Mouse (Mus musculus) embryonic facial prominence, embryonic 13.5 days (tissue): ENCODE measurements around the gene Gm45808. TPM values are rescaled to one million over a fixed set of nuclear protein-coding genes. Genes with fewer than 3 reads are reported as not detected.

Source experiments
- ATAC-seq: fragments of 200-750 bp; cut with Nextera tagmentation; 2 replicates; pipeline ENCODE4 v1.8.0; 2017; ENCODE audit warnings: low read depth; ENCODE audit not compliant: insufficient number of reproducible peaks, insufficient read depth, low FRiP score, low TSS enrichment
- H3K27ac ChIP-seq: fragments of 300-500 bp; sonication (generic); 2 replicates; pipeline ENCODE4 v1.5.1; 2015; ENCODE audit warnings: moderate library complexity, mild to moderate bottlenecking, inconsistent platforms
- H3K27me3 ChIP-seq: fragments of 300-500 bp; sonication (generic); 2 replicates; pipeline ENCODE4 v1.6.1; 2015; ENCODE audit warnings: mild to moderate bottlenecking, inconsistent platforms
- H3K36me3 ChIP-seq: fragments of 300-500 bp; sonication (generic); 2 replicates; pipeline ENCODE4 v1.6.1; 2015; ENCODE audit warnings: mild to moderate bottlenecking, inconsistent platforms
- H3K4me1 ChIP-seq: fragments of 300-500 bp; sonication (generic); 2 replicates; pipeline ENCODE4 v1.6.1; 2015; ENCODE audit warnings: inconsistent platforms
- H3K4me2 ChIP-seq: fragments of 300-500 bp; sonication (generic); 2 replicates; pipeline ENCODE4 v1.6.1; 2015; ENCODE audit warnings: moderate library complexity, mild to moderate bottlenecking, inconsistent platforms
- H3K4me3 ChIP-seq: fragments of 300-500 bp; sonication (generic); 2 replicates; pipeline ENCODE4 v1.5.1; 2015; ENCODE audit warnings: mild to moderate bottlenecking, inconsistent platforms
- H3K9ac ChIP-seq: fragments of 300-500 bp; sonication (generic); 2 replicates; pipeline ENCODE4 v1.6.1; 2015; ENCODE audit warnings: mild to moderate bottlenecking, inconsistent platforms
- H3K9me3 ChIP-seq: fragments of 300-500 bp; sonication (generic); 2 replicates; pipeline ENCODE4 v1.6.1; 2016; ENCODE audit warnings: inconsistent platforms
- WGBS: fragments of 180-500 bp; shearing (Covaris S2); methylation state at CpG from one replicate; pipeline ENCODE4 v1.1.7; 2015; ENCODE audit warnings: mixed read lengths; 5-methylcytosine and 5-hydroxymethylcytosine counted together
- polyA plus RNA-seq: library from polyadenylated mRNA; unstranded; fragments of >200 nt; fragmentation: Nextera tagmentation; extraction: Ambion mirVana; gene quantifications from 2 replicates; pipeline ENCODE4 v1.2.1, GENCODE M21; 2015

The Gm45808 gene
- polyA plus RNA-seq, 1 experiment from 2014 or later: not detected

- Histone ChIP-seq H3K9me3 (no peaks in the 10 kb centered on the region), H3K4me2 (peak overlapping the region; percentile 99), H3K4me1 (peaks cover 15% of the 10 kb centered on the region), H3K36me3 (peaks cover 36% of the 10 kb centered on the region), H3K9ac (peak overlapping the region; percentile 85; the same call in 1 of the 2 replicates), H3K4me3 (peak overlapping the region; percentile 79), H3K27ac (no peak overlapping the region), H3K27me3 (no peaks in the 10 kb centered on the region)
- no peak for ATAC-seq
- WGBS: 81% methylated on average over 6 of the region's 6 CpGs
Observed at GRCm38 (mm10) chr7:45508561-45508960, 21.9 kb upstream of the Gm45808 start.

GRCm38 (mm10) chr7:45507583-45507982 lies 21.0 kb upstream of the Gm45808 start:
- Histone ChIP-seq H3K9me3 (no peaks in the 10 kb centered on the region), H3K4me1 (peaks cover 15% of the 10 kb centered on the region), H3K27me3 (no peaks in the 10 kb centered on the region), H3K27ac (no peak overlapping the region), H3K4me3 (no peak overlapping the region), H3K4me2 (no peak overlapping the region), H3K36me3 (peaks cover 46% of the 10 kb centered on the region), H3K9ac (no peak overlapping the region)
- ATAC-seq: no peak
- 88% methylated on average over 6 of the region's 6 CpGs for WGBS

- no peaks in the 10 kb centered on the region for H3K27me3 ChIP-seq
- H3K9me3 ChIP-seq: no peaks in the 10 kb centered on the region
- H3K4me3 ChIP-seq: no peak overlapping the region
- ATAC-seq: no peak
- no peak overlapping the region for H3K4me2 ChIP-seq
- no peaks in the 10 kb centered on the region for H3K4me1 ChIP-seq
- peaks cover 98% of the 10 kb centered on the region for H3K36me3 ChIP-seq
- H3K9ac ChIP-seq: no peak overlapping the region
- WGBS: 94% methylated on average over 6 of the region's 6 CpGs
- H3K27ac ChIP-seq: no peak overlapping the region
Observed at GRCm38 (mm10) chr7:45498427-45498826, 11.8 kb upstream of the Gm45808 start.

GRCm38 (mm10) chr7:45494548-45494947 lies 7.9 kb upstream of the Gm45808 start:
- Histone ChIP-seq H3K27me3 (no peaks in the 10 kb centered on the region), H3K27ac (no peak overlapping the region), H3K4me3 (no peak overlapping the region), H3K4me2 (no peak overlapping the region), H3K4me1 (peaks cover 12% of the 10 kb centered on the region), H3K9me3 (no peaks in the 10 kb centered on the region), H3K9ac (0 out of 2 replicates have a peak overlapping the region, but pooled peaks have one; percentile 32), H3K36me3 (peaks cover 78% of the 10 kb centered on the region)
- 82% methylated on average over 9 of the region's 9 CpGs for WGBS
- ATAC-seq: no peak

- no peak for ATAC-seq
- no peak overlapping the region for H3K27ac ChIP-seq
- H3K4me2 ChIP-seq: no peak overlapping the region
- peaks cover 62% of the 10 kb centered on the region for H3K36me3 ChIP-seq
- H3K9ac ChIP-seq: no peak overlapping the region
- peaks cover 24% of the 10 kb centered on the region for H3K4me1 ChIP-seq
- H3K9me3 ChIP-seq: no peaks in the 10 kb centered on the region
- WGBS: 95% methylated on average over 5 of the region's 5 CpGs
- no peaks in the 10 kb centered on the region for H3K27me3 ChIP-seq
- H3K4me3 ChIP-seq: no peak overlapping the region
Observed at GRCm38 (mm10) chr7:45492951-45493350, 6.3 kb upstream of the Gm45808 start.

GRCm38 (mm10) chr7:45492225-45492844 lies 5.7 kb upstream of the Gm45808 start:
- Histone ChIP-seq H3K27ac (no peak overlapping the region), H3K27me3 (no peaks in the 10 kb centered on the region), H3K36me3 (peaks cover 56% of the 10 kb centered on the region), H3K9me3 (no peaks in the 10 kb centered on the region), H3K4me1 (peaks cover 27% of the 10 kb centered on the region), H3K4me3 (no peak overlapping the region), H3K4me2 (no peak overlapping the region), H3K9ac (no peak overlapping the region)
- no peak for ATAC-seq
- 93% methylated on average over 8 of the region's 8 CpGs for WGBS

- H3K27me3 ChIP-seq: no peaks in the 10 kb centered on the region
- no peak for ATAC-seq
- no peak overlapping the region for H3K9ac ChIP-seq
- peaks cover 46% of the 10 kb centered on the region for H3K36me3 ChIP-seq
- H3K4me2 ChIP-seq: peak overlapping the region; percentile 41
- H3K9me3 ChIP-seq: no peaks in the 10 kb centered on the region
- no peak overlapping the region for H3K4me3 ChIP-seq
- WGBS: 24% methylated on average over 3 of the region's 3 CpGs
- H3K27ac ChIP-seq: peak overlapping the region; percentile 48; the same call in 1 of the 2 replicates
- H3K4me1 ChIP-seq: peaks cover 27% of the 10 kb centered on the region
Observed at GRCm38 (mm10) chr7:45491264-45491663, 4.7 kb upstream of the Gm45808 start.

- peak overlapping the region; percentile 41 for H3K4me2 ChIP-seq
- no peak overlapping the region for H3K4me3 ChIP-seq
- no peak for ATAC-seq
Observed at GRCm38 (mm10) chr7:45490822-45491221, 4.2 kb upstream of the Gm45808 start.

GRCm38 (mm10) chr7:45489578-45489977 lies 3.0 kb upstream of the Gm45808 start:
- peaks cover 29% of the 10 kb centered on the region for H3K36me3 ChIP-seq
- H3K27me3 ChIP-seq: no peaks in the 10 kb centered on the region
- H3K4me2 ChIP-seq: no peak overlapping the region
- 79% methylated on average over 7 of the region's 7 CpGs for WGBS
- ATAC-seq: no peak
- peaks cover 27% of the 10 kb centered on the region for H3K4me1 ChIP-seq
- no peak overlapping the region for H3K27ac ChIP-seq
- no peak overlapping the region for H3K4me3 ChIP-seq
- no peak overlapping the region for H3K9ac ChIP-seq
- H3K9me3 ChIP-seq: no peaks in the 10 kb centered on the region

More at GRCm38 (mm10) chr7:45490822-45491221, 4.2 kb upstream of the Gm45808 start:
- Histone ChIP-seq H3K9ac (no peak overlapping the region), H3K27me3 (no peaks in the 10 kb centered on the region), H3K9me3 (no peaks in the 10 kb centered on the region), H3K27ac (peak overlapping the region; percentile 48; the same call in 1 of the 2 replicates), H3K36me3 (peaks cover 41% of the 10 kb centered on the region), H3K4me1 (peaks cover 27% of the 10 kb centered on the region)
- WGBS: 44% methylated on average over 9 of the region's 9 CpGs

- WGBS: 7% methylated on average over 38 of the region's 38 CpGs
- Histone ChIP-seq H3K9me3 (no peaks in the 10 kb centered on the region), H3K27ac (peak within 1 kb of the TSS; percentile 84), H3K4me2 (peak within 1 kb of the TSS; percentile 71), H3K36me3 (peaks cover 18% of the 10 kb centered on the region), H3K9ac (peak within 1 kb of the TSS; percentile 75), H3K4me1 (peaks cover 27% of the 10 kb centered on the region), H3K27me3 (no peaks in the 10 kb centered on the region), H3K4me3 (peak within 1 kb of the TSS; percentile 49)
- peak; percentile 57; the same call in 1 of the 2 replicates for ATAC-seq
Observed at GRCm38 (mm10) chr7:45488293-45489204, 1.9 kb upstream of the Gm45808 start, which contains the start of gene Dhdh. Gene Dhdh (minus strand): TSS chr7:45488805.

GRCm38 (mm10) chr7:45487861-45488292 lies 1.3 kb upstream of the Gm45808 start:
- no peaks in the 10 kb centered on the region for H3K27me3 ChIP-seq
- no peaks in the 10 kb centered on the region for H3K9me3 ChIP-seq
- peaks cover 27% of the 10 kb centered on the region for H3K4me1 ChIP-seq
- ATAC-seq: no peak
- peak overlapping the region; percentile 75 for H3K9ac ChIP-seq
- 28% methylated on average over 11 of the region's 11 CpGs for WGBS
- peak overlapping the region; percentile 49 for H3K4me3 ChIP-seq
- H3K4me2 ChIP-seq: peak overlapping the region; percentile 71
- peaks cover 12% of the 10 kb centered on the region for H3K36me3 ChIP-seq
- peak overlapping the region; percentile 84 for H3K27ac ChIP-seq
